Mouse (Mus musculus): ENCODE data around the gene Vcl. TPM values are rescaled to one million over a fixed set of nuclear protein-coding genes. Genes with fewer than 3 reads are reported as not detected.

Gene Vcl
- polyA plus RNA-seq, 1 experiment from 2014 or later: 34.4 TPM

DNA sequence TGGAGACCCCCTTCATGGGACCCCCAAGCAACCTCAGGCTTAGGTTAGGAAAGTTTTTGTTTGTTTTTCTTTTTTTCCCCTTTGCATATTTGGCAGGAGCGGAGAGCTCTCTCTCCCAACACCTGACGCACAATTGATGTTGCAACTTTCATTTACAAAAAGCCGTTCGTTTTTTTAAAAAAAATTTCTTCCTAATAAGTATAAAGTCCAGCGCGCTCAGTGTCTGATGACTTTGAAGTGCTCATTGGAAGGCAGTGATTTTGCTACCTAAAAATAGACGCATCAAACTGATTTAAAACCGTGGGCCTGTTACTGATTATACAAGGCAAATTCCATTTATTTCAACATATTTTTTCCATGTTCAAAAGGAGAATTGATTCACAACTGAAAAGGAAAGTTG is 124.0 kb downstream of the Vcl start:
- ATAC-seq (ENCODE audit: low FRiP score, low read depth): no peak
- H3K9ac ChIP-seq: no peak overlapping the region
- WGBS: 10% methylated on average over 8 of the region's 8 CpGs

DNA sequence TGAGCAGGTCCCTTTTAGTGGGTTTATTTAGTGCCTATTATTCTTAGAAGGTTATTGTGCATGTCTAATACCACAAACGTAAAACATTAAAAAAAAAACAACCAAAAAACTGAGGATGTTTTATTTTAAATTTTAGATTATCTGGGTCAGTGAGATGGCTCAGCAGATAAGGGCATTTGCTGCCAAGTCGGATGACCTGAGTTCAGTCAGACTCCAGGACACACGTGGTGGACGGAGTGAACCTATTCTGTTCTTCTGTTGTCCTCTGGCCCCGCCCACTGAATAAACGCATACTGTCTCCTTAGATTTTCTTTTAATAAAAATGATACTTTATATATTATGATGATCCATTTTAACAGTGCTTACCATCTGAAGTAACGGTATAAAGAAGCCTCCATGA is 124.4 kb downstream of the Vcl start:
- no peak overlapping the region for H3K9ac ChIP-seq
- H3K27me3 ChIP-seq (replicated peaks): no peaks in the 10 kb centered on the region
- no peaks in the 10 kb centered on the region for H3K9me3 ChIP-seq
- H3K4me3 ChIP-seq: no peak overlapping the region
- 54% methylated on average over 7 of the region's 7 CpGs for WGBS
- no peak for ATAC-seq (ENCODE audit: low FRiP score, low read depth)
- no peak overlapping the region for H3K27ac ChIP-seq
- H3K36me3 ChIP-seq: no peaks in the 10 kb centered on the region
- peak overlapping the region; percentile 89 for H3K4me2 ChIP-seq (replicated peaks)
- peaks cover 6% of the 10 kb centered on the region; the same call in 1 of the 2 replicates for H3K4me1 ChIP-seq

More for the DNA sequence above, 124.0 kb downstream of the Vcl start:
- no peak overlapping the region for H3K27ac ChIP-seq
- H3K4me1 ChIP-seq: peaks cover 6% of the 10 kb centered on the region; the same call in 1 of the 2 replicates
- peak overlapping the region; percentile 89 for H3K4me2 ChIP-seq (replicated peaks)
- H3K9me3 ChIP-seq: no peaks in the 10 kb centered on the region
- H3K36me3 ChIP-seq: no peaks in the 10 kb centered on the region
- H3K27me3 ChIP-seq (replicated peaks): no peaks in the 10 kb centered on the region
- H3K4me3 ChIP-seq: peak overlapping the region; percentile 90

DNA sequence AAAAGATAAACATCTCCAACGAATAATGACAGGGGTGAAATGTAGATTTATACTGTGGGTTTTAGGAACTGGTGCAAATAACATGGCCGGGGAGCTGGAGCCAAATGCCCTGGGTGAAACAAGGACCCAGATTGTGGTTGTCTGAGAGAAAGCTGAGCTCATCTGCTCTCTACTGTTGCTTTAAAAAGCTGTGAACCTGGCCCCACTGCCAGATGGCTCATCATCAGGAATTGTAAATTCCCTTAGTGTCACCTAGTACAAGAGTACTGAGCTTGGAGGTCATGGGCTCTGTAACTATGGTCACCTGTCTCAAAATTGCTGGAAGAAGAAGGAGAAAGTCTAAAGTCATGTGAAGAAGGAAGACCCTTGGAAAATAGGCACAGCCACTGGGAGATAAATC is 129.8 kb downstream of the Vcl start:
- WGBS: 94% methylated on average over 2 of the region's 2 CpGs
- no peaks in the 10 kb centered on the region for H3K36me3 ChIP-seq
- no peak for ATAC-seq (ENCODE audit: low FRiP score, low read depth)
- no peak overlapping the region for H3K4me3 ChIP-seq
- no peak overlapping the region for H3K4me2 ChIP-seq (replicated peaks)
- no peaks in the 10 kb centered on the region for H3K27me3 ChIP-seq (replicated peaks)
- H3K4me1 ChIP-seq: no peaks in the 10 kb centered on the region
- H3K9ac ChIP-seq: no peak overlapping the region
- no peaks in the 10 kb centered on the region for H3K9me3 ChIP-seq
- H3K27ac ChIP-seq: no peak overlapping the region

DNA sequence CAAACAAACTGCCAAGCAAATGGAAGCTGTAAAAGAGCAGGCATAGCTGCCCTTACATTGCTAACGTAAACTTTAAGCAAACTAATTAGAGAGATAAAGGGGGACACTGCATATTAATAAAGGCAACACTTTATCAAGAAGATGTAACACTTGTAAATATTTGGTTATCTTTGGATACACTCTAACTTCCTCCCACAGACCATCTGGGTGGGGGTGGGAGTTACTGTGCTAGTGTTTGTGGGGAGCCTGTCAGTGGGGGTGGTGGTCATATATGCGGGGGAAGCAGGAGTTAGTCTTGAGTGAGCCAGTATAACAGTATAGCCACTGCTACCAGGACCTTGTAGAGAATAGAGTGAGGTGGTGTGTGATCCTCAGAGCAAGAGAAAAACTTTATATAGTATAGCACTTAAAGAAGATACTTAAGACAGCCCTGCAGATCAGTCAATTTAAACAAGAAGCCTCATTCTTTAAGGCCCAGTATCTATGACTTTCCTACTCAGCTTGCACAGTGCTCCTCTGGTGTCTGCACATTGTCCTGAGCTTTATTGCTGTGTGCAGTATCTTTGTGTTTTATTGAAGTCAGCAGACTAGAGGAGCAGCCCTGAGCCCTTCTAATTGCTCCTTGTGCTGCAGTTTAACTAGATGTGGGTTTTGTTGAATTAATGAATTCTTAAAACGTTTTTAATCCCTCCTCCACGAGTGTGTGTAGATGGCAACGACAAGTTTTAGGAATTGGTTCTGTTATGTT is 133.7 kb downstream of the Vcl start:
- Histone ChIP-seq H3K27ac (no peak overlapping the region), H3K4me1 (no peaks in the 10 kb centered on the region), H3K4me3 (no peak overlapping the region), H3K4me2 (replicated peaks) (no peak overlapping the region), H3K27me3 (replicated peaks) (no peaks in the 10 kb centered on the region), H3K9ac (no peak overlapping the region), H3K9me3 (no peaks in the 10 kb centered on the region), H3K36me3 (no peaks in the 10 kb centered on the region)
- WGBS: 54% methylated on average over 5 of the region's 5 CpGs
- no peak for ATAC-seq (ENCODE audit: low FRiP score, low read depth)

DNA sequence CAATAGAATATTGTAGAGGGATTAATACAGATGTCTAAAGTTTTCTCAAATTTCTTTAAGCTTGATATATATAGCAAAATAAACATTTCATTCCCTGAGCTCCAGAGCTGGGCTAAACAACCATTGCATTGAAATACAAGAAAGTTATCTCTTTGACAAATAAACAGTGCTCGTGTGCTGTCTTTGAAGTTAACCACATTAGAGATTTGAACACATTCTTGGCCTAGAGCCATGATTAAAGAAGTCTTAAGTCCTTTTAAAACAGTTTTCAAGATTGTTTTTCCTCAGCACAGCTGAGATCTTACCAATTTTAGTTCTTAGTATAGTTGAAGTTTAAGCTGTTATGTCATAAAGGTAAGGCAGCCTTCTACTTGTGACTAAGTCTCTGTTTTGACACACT is 135.1 kb downstream of the Vcl start:
- Histone ChIP-seq H3K36me3 (no peaks in the 10 kb centered on the region), H3K4me1 (no peaks in the 10 kb centered on the region), H3K9me3 (no peaks in the 10 kb centered on the region), H3K9ac (no peak overlapping the region), H3K27me3 (replicated peaks) (no peaks in the 10 kb centered on the region), H3K27ac (no peak overlapping the region), H3K4me2 (replicated peaks) (no peak overlapping the region), H3K4me3 (no peak overlapping the region)
- ATAC-seq (ENCODE audit: low FRiP score, low read depth): no peak
- 78% methylated on average over 1 of the region's 1 CpGs for WGBS

DNA sequence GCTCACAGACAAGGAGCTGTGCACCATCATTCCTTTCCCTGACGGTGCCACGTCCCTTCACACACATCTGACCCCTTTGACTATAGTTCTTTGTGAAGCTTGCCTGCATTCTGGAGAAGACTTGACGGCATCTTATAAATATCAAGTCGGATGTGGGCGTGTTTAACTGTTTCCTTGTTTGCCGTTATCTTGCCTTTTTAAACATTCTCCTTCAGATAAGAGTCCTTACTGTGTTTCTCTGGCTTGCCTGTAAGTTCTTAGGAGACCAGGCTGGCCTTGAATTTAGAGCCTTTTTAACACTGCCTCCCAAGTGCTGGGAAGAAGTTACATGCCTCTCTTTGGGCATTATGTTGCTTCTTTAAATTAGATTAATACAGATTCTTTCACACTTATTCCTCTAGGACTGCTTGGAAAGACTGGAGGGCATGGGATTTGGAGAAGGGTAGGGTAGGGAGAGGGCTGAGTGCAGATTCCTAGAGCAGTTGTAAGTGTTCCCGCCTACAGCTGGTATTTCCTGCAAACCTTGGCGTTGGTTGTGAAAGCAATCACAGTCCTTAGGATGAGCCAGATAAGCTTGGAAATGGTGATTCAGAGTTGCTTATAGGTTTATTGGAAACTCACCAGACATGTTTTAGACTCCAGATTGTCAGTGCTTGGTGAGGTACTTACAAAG is 136.4 kb downstream of the Vcl start:
- Histone ChIP-seq H3K27me3 (replicated peaks) (no peaks in the 10 kb centered on the region), H3K36me3 (no peaks in the 10 kb centered on the region), H3K27ac (no peak overlapping the region), H3K9me3 (no peaks in the 10 kb centered on the region), H3K4me2 (replicated peaks) (no peak overlapping the region), H3K4me1 (no peaks in the 10 kb centered on the region), H3K9ac (no peak overlapping the region), H3K4me3 (no peak overlapping the region)
- no peak for ATAC-seq (ENCODE audit: low FRiP score, low read depth)
- 80% methylated on average over 8 of the region's 8 CpGs for WGBS

DNA sequence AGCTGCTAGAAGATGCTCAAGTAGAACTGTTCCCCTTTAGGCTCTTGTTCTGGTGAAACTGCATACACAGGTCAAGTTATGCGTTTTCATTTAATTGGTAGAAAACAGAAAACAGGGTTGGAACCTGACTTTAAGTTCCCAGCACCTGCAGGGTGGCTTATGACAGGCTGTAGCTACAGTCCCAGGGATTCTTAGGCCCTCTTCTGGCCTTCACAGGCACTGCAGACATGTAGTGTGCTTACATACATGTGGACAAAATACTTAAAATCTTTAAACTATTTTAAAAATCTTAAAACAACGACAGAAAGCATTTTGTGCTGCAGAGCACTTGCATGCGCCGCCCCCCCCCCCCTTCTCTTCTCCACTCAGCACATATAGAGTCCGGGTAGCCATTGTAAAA is 140.4 kb downstream of the Vcl start:
- WGBS: 86% methylated on average over 5 of the region's 5 CpGs
- H3K4me3 ChIP-seq: no peak overlapping the region

DNA sequence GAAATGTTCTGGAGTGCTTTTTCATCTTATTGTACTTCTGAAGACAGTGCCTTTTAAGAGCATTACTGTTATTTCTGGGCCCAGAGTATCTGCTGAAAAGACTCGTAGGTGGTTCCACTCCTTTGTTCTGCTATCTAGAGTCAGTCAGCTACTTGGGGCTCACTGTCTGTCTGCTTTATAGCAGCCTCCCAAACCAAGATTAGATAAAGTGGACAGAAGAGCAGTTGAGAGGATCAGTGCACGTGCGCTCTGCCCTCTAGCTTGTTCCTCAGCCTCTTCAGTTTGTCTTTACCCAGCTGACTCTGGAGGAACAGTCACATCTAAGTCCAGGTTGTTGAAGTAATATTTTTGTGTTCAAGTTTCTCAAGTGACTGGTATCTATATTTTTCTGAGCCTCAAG is 144.8 kb downstream of the Vcl start:
- H3K36me3 ChIP-seq: no peaks in the 10 kb centered on the region
- H3K27ac ChIP-seq: no peak overlapping the region
- peaks cover 5% of the 10 kb centered on the region for H3K4me1 ChIP-seq
- no peak overlapping the region for H3K4me3 ChIP-seq
- no peak overlapping the region for H3K4me2 ChIP-seq (replicated peaks)
- no peaks in the 10 kb centered on the region for H3K27me3 ChIP-seq (replicated peaks)
- ATAC-seq (ENCODE audit: low FRiP score, low read depth): no peak
- WGBS: 71% methylated on average over 3 of the region's 3 CpGs
- no peak overlapping the region for H3K9ac ChIP-seq
- H3K9me3 ChIP-seq: no peaks in the 10 kb centered on the region

More for the DNA sequence above, 140.4 kb downstream of the Vcl start:
- Histone ChIP-seq H3K4me2 (replicated peaks) (no peak overlapping the region), H3K9ac (no peak overlapping the region), H3K27ac (no peak overlapping the region), H3K4me1 (no peaks in the 10 kb centered on the region), H3K27me3 (replicated peaks) (no peaks in the 10 kb centered on the region), H3K9me3 (no peaks in the 10 kb centered on the region), H3K36me3 (no peaks in the 10 kb centered on the region)
- no peak for ATAC-seq (ENCODE audit: low FRiP score, low read depth)

DNA sequence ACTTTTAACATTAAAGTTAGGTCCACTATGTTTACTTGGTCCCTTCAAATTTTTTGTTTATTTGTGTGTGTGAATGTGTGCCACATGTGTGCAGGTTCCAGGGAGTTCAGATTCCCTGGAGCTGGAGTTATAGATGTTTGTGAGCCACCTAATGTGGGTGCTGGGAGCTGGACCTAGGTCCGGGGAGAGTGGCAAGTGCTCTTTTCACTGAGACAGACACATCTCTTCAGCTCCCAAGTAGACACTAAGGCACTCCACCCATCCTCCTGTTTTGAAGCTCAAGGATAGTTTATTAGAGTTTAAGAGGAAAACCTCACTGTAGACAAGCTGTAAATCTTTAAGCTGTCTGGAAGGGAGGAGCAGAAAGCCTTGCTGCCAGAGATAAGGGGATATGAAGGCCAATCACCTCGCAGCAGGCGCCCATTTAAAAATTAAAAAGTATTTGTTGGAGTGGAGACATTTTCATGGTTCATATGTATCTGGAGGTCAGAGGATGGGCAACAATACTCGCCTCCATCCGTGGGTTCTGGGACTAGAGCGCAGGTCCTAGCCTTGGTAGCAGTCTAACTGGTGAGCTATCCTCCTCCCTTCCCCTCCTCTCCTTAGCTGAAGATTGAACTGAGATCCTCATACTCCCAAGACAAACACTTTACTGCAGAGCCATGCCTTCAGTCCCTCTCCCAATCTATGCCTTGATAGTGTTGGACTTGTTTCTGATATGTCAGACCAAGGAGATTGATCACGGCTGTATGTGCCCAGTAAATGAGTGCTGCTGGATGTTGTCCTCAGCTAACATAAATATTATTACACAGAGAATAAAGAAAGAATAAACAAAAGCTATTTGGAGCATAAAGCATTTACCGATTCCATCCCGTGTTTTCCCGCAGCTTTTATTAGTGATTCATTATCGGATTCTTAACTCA is 145.5 kb downstream of the Vcl start:
- H3K4me3 ChIP-seq: no peak overlapping the region
- peaks cover 5% of the 10 kb centered on the region for H3K4me1 ChIP-seq
- no peak overlapping the region for H3K27ac ChIP-seq
- H3K9ac ChIP-seq: no peak overlapping the region
- H3K9me3 ChIP-seq: no peaks in the 10 kb centered on the region
- H3K27me3 ChIP-seq (replicated peaks): no peaks in the 10 kb centered on the region
- 68% methylated on average over 11 of the region's 11 CpGs for WGBS
- ATAC-seq (ENCODE audit: low FRiP score, low read depth): no peak
- H3K4me2 ChIP-seq (replicated peaks): no peak overlapping the region
- no peaks in the 10 kb centered on the region for H3K36me3 ChIP-seq

DNA sequence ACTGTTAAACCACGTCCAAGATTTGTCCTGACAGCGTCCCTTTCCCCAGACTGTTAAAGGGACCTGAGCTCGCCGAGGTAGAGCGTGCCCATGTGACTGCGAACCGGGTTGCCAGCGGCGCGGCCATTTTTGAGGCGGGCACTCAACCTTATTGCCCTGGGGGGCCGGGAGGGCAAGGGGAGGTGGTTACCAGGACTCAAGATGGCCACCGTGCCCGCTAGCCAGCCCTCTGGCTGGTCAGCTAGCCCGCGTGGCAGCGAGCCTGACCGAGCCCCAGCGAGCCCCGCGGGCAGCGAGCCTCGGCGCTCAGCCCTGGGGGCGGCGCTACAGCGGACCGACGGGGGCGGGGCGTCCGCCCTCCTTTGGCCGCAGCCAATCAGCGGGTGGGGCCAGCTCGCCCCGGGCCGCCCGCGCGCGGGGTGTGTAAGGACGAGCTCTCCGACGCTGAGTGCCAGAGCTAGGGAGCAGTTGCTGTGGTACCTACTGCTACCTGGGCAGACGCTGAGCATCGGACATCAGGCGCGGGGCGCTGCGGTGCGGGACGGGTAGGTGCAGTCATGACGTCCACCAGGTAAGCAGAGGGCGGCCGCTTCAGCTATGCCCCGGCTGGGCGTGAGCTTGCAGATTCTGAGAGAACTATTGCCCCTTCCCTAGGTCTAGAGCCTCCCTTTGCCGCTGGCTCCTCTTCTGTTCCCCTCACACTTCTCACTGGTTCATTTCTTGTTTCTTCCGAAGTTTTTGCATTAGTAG is 146.7 kb downstream of the Vcl start:
- under 1% methylated on average over 59 of the region's 59 CpGs for WGBS
- H3K4me2 ChIP-seq (replicated peaks): peak overlapping the region; percentile 85
- peak; percentile 97 for ATAC-seq (ENCODE audit: low FRiP score, low read depth)

DNA sequence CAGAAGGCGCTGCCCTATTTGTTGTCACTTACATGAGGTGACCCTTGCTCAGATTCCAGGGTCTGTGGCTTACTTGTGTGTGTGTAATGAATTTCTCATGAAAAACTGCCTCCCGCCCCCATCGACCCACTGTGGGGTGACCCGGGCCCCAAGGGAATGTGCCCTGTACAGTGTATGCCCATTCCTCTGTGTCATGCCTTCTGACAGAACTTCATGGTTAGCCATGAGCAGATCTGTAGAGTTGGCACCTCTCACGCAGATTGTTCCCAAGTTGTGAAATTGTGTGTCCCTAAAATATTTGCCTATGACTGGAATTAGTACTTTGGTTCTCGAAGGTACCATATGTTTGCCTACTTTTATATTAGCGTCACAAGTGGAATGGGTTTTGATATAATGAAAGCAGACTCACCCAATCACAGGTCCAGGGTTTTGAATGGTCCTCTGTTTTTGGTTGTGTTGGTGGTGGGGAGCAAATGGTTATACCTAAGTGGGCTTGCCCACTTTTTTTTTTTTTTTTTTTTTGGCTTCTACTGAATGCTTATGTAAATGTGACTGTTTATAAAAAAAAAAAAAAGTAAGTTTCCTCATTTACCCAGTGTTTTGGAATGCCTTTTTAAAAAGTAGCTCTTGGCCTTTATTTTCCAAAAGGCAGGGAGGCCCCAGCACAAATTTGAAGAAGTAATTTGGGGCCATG is 147.4 kb downstream of the Vcl start:
- H3K4me3 ChIP-seq: peak overlapping the region; percentile 58
- peak; percentile 49 for ATAC-seq (ENCODE audit: low FRiP score, low read depth)
- H3K27me3 ChIP-seq (replicated peaks): no peaks in the 10 kb centered on the region
- H3K27ac ChIP-seq: no peak overlapping the region
- peaks cover 5% of the 10 kb centered on the region for H3K4me1 ChIP-seq
- H3K9ac ChIP-seq: peak overlapping the region; percentile 76
- no peaks in the 10 kb centered on the region for H3K9me3 ChIP-seq
- H3K36me3 ChIP-seq: no peaks in the 10 kb centered on the region
- WGBS: 51% methylated on average over 7 of the region's 7 CpGs
- H3K4me2 ChIP-seq (replicated peaks): peak overlapping the region; percentile 85

More for the DNA sequence above, 146.7 kb downstream of the Vcl start:
- H3K9ac ChIP-seq: peak overlapping the region; percentile 76
- H3K27me3 ChIP-seq (replicated peaks): no peaks in the 10 kb centered on the region
- peak overlapping the region; percentile 58 for H3K4me3 ChIP-seq
- no peaks in the 10 kb centered on the region for H3K36me3 ChIP-seq
- no peak overlapping the region; the same call in 1 of the 2 replicates for H3K27ac ChIP-seq
- H3K4me1 ChIP-seq: peaks cover 5% of the 10 kb centered on the region
- H3K9me3 ChIP-seq: no peaks in the 10 kb centered on the region
